Mouse (Mus musculus): Measurements from ENCODE around the gene Il1f6. TPM values are rescaled to one million over a fixed set of nuclear protein-coding genes. Genes with fewer than 3 reads are reported as not detected.
"Not testable (repeated sequence)": the region's sequence is repeated elsewhere in the genome, so short reads cannot be mapped to it uniquely, and the experiment has no call there.

Il1f6 gene
- total RNA-seq (2021): not detected in 2 replicates
- long read RNA-seq: 0 reads

- DNase-seq: no peak
These were observed at the start of gene Il1f6 for GRCm38 (mm10) chr2:24215118-24215517. Gene Il1f6 (plus strand): TSS chr2:24215418.

- peak; percentile 24 for DNase-seq
These were observed 33.4 kb upstream of the Il1f6 start for GRCm38 (mm10) chr2:24181683-24182331.

- not testable (repeated sequence) for DNase-seq
These were observed 32.6 kb upstream of the Il1f6 start for GRCm38 (mm10) chr2:24182423-24183147.

GRCm38 (mm10) chr2:24184092-24184491, 31.1 kb upstream of the Il1f6 start:
- not testable (repeated sequence) for DNase-seq

- DNase-seq: no peak
These were observed 29.0 kb upstream of the Il1f6 start, which contains the start of gene Il1f9 for GRCm38 (mm10) chr2:24186176-24186575. Gene Il1f9 (plus strand): TSS chr2:24186476.

GRCm38 (mm10) chr2:24187585-24187984, 27.6 kb upstream of the Il1f6 start:
- DNase-seq: no peak

- DNase-seq: no peak
These were observed 27.0 kb upstream of the Il1f6 start for GRCm38 (mm10) chr2:24188189-24188588.

- DNase-seq: no peak
These were observed 12.0 kb downstream of the Il1f6 start for GRCm38 (mm10) chr2:24227191-24227590.

- DNase-seq: no peak
These were observed 52.3 kb downstream of the Il1f6 start for GRCm38 (mm10) chr2:24267503-24267902.

- no peak for DNase-seq
These were observed 58.4 kb downstream of the Il1f6 start for GRCm38 (mm10) chr2:24273619-24274018.

- DNase-seq: no peak
These were observed 59.9 kb downstream of the Il1f6 start for GRCm38 (mm10) chr2:24275146-24275545.

Other genes starting within 250 kb of the Il1f6 start
- 11.7 and 19.9 TPM in 2 replicates for gene Hnmt, start 166.0 kb upstream of the Il1f6 start, total RNA-seq (2021)
- not detected in 2 replicates for gene Tbpl2, start 118.8 kb upstream of the Il1f6 start, total RNA-seq (2021)
- not detected in 2 replicates for gene Il1f8, start 62.3 kb upstream of the Il1f6 start, total RNA-seq (2021)
- not detected in 2 replicates for gene Il1f9, start 28.9 kb upstream of the Il1f6 start, total RNA-seq (2021)
- not detected in 2 replicates for gene Il1f5, start 61.5 kb downstream of the Il1f6 start, total RNA-seq (2021)
- not detected in 2 replicates for gene Il1f10, start 75.8 kb downstream of the Il1f6 start, total RNA-seq (2021)
- 0.43 and 0.95 TPM in 2 replicates for gene Il1rn, start 121.4 kb downstream of the Il1f6 start, total RNA-seq (2021)
- 2.5 and 3.6 TPM in 2 replicates for gene Psd4, start 152.2 kb downstream of the Il1f6 start, total RNA-seq (2021)